Comparison of ENCODE assay signal across 8 mouse cellular contexts in the genomic region with DNA sequence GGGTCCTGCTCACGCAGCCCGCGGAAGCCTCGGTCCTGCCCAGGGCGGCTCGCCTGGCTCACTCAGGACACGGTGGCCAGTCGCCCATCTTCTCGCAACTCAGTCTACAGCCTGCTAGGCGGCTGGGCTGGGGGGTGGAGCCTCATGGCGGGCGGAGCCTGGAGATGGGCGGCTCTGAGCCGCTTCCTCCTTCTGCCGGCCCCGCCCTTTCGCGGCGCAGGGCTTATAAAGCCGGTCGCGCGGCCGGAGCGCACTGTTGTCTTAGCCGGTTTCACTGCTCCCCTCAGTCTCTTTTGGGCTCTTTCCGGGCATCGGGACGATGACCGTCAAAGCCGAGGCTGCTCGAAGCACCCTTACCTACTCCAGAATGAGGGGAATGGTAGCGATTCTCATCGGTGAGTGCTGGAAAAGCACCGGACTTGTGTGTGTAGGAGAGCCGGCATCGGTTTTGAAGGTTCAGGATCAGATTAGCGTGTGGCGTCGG.
DNase-seq lines count a peak whose midpoint lies in the region; ATAC-seq lines count a peak whose summit lies in the region.

No protein-coding gene starts in this region.

- peak; percentile 99 for DNase-seq in adrenal gland, adult 2 months
- peak; percentile 96 for DNase-seq in embryo, embryonic 11 days
- peak; percentile 98 for DNase-seq in gastrocnemius, postnatal 25 days
- peak; percentile 96 to 97 for DNase-seq in left cerebral cortex, postnatal 14 days (ENCODE audit: low spot score in 2 of 2)
- peak; percentile 94 for DNase-seq in right cerebral cortex, postnatal 14 days
- DNase-seq in urinary bladder, postnatal 25 days (ENCODE audit: low spot score), result peak; percentile 97

- peaks cover 8% of the 10 kb centered on the region for H3K4me1 ChIP-seq in intestine, embryonic 15.5 days (replicated peaks)

- peak overlapping the region; percentile 88 for H3K4me2 ChIP-seq in intestine, embryonic 15.5 days (replicated peaks)

- under 1% methylated on average over 40 of the region's 40 CpGs for WGBS in intestine, embryonic 15.5 days

- H3K27ac ChIP-seq in intestine, embryonic 15.5 days, result peak overlapping the region; percentile 96

- peak overlapping the region; percentile 80 for H3K9ac ChIP-seq in intestine, embryonic 15.5 days

- H3K4me3 ChIP-seq in intestine, embryonic 15.5 days (replicated peaks), result peak overlapping the region; percentile 71

- H3K36me3 ChIP-seq in intestine, embryonic 15.5 days, result no peaks in the 10 kb centered on the region

- intact Hi-C loops in left cerebral cortex, postnatal 14 days (cut with DNase I), result loop anchor here (2.0 to 10.0 kb wide), 7 partner anchors 72 to 467 kb away; partner anchors contain the start of gene Sgk1

- peak; percentile 96 for ATAC-seq in intestine, embryonic 15.5 days
- ATAC-seq in megakaryocyte-erythroid progenitor cell, adult 5-6 weeks (replicated peaks; ENCODE audit: low FRiP score, low TSS enrichment, poor library complexity, severe bottlenecking), result peak; percentile 94

- 0 out of 2 replicates have a peak, but pooled peaks cover 4% of the 10 kb centered on the region for H3K27me3 ChIP-seq in intestine, embryonic 15.5 days (replicated peaks)

- no peaks in the 10 kb centered on the region for H3K9me3 ChIP-seq in intestine, embryonic 15.5 days

Comparison
In these comparisons a context has a peak if more than half of its experiments do, and no peak if none do; other contexts are left out.
1. Peak in every context shown above with its lines: DNase-seq, ATAC-seq, H3K4me3 ChIP-seq and H3K27ac ChIP-seq.